21 mouse cellular contexts compared by ENCODE assay signal in genomic region chr5:75598491-75598890, GRCm38 (mm10).
"Had no signal": no experiment of that assay in that cellular context is flagged by ENCODE, and none has a peak within 500 bp of the region (broad histone marks: within the 10 kb centered on the region; RNA-seq: fewer than 3 reads in every experiment).

No protein-coding gene starts in this region.

- H3K9me3 ChIP-seq: limb, embryonic 10.5 days; limb, embryonic 13.5 days; liver, embryonic 12.5 days; liver, embryonic 15.5 days; lung, embryonic 15.5 days; megakaryocyte, embryonic 14.5 days; neural tube, embryonic 12.5 days; neural tube, embryonic 15.5 days; stomach, embryonic 15.5 days had no signal

- H3K36me3 ChIP-seq: limb, embryonic 10.5 days; limb, embryonic 13.5 days; liver, embryonic 12.5 days; liver, embryonic 15.5 days; lung, embryonic 15.5 days; neural tube, embryonic 12.5 days; neural tube, embryonic 15.5 days; stomach, embryonic 15.5 days had no signal

- H3K27me3 ChIP-seq: limb, embryonic 13.5 days; liver, embryonic 12.5 days; liver, embryonic 15.5 days; lung, embryonic 15.5 days; megakaryocyte, embryonic 14.5 days; neural tube, embryonic 12.5 days; neural tube, embryonic 15.5 days; stomach, embryonic 15.5 days had no signal

- H3K4me2 ChIP-seq: limb, embryonic 13.5 days; liver, embryonic 12.5 days; liver, embryonic 15.5 days; lung, embryonic 15.5 days; midbrain, embryonic 11.5 days; neural tube, embryonic 12.5 days; neural tube, embryonic 15.5 days; stomach, embryonic 15.5 days had no signal

- H3K4me1 ChIP-seq: megakaryocyte, embryonic 14.5 days had no signal

- H3K9ac ChIP-seq: limb, embryonic 13.5 days; liver, embryonic 12.5 days; liver, embryonic 15.5 days; lung, embryonic 15.5 days; neural tube, embryonic 12.5 days; neural tube, embryonic 15.5 days; stomach, embryonic 15.5 days had no signal

- H3K27ac ChIP-seq: kidney, postnatal 0 days; layer of hippocampus, adult 2 months; limb, embryonic 10.5 days; limb, embryonic 13.5 days; liver, embryonic 12.5 days; liver, embryonic 15.5 days; lung, embryonic 15.5 days; neural tube, embryonic 12.5 days; neural tube, embryonic 15.5 days; stomach, embryonic 15.5 days had no signal

- DNase-seq: kidney, postnatal 25 days; layer of hippocampus, adult 9-11 months; liver; lung, adult 18-20 months; lung, postnatal 10 days; lung, postnatal 36 days; right cerebral cortex, postnatal 25 days; spleen, adult 18-20 months; thymus, postnatal 36 days had no signal

- ATAC-seq: liver, embryonic 12.5 days had no signal

- H3K4me3 ChIP-seq: layer of hippocampus, adult 2 months; limb, embryonic 10.5 days; limb, embryonic 13.5 days; liver, embryonic 12.5 days; liver, embryonic 15.5 days; lung, embryonic 15.5 days; megakaryocyte, embryonic 14.5 days; neural tube, embryonic 12.5 days; neural tube, embryonic 15.5 days; stomach, embryonic 15.5 days had no signal
